Mouse (Mus musculus): ENCODE data around the gene Hoxd9. TPM values are rescaled to one million over a fixed set of nuclear protein-coding genes. Genes with fewer than 3 reads are reported as not detected.

The Hoxd9 gene
- total and polyA plus RNA-seq, 3 experiments = not detected

GRCm38 (mm10) chr2:74694066-74694465, 3.5 kb upstream of the Hoxd9 start (continued):
- no peak for TF ChIP-seq USF2 (conservative IDR thresholded peaks at IDR 0.05; ENCODE audit: low read depth, low read length)
- TF ChIP-seq SIN3A (IDR thresholded peaks at IDR 0.05; ENCODE audit: low read length) = no peak
- no peak for TF ChIP-seq NRF1 (IDR thresholded peaks at IDR 0.05; ENCODE audit: low read depth, low read length)
- no peak for TF ChIP-seq USF1 (IDR thresholded peaks at IDR 0.05; ENCODE audit: low read depth, low read length)
- TF ChIP-seq ZC3H11A (IDR thresholded peaks at IDR 0.05; ENCODE audit: low read depth, low read length) = no peak
- TF ChIP-seq RAD21 (IDR thresholded peaks at IDR 0.05; ENCODE audit: low read depth, low read length) = peak; percentile 27
- TF ChIP-seq E2F4 (IDR thresholded peaks at IDR 0.05; ENCODE audit: insufficient replicate concordance, low read depth, low read length) = no peak
- TF ChIP-seq ETS1 (conservative IDR thresholded peaks at IDR 0.05; ENCODE audit: low read depth, low read length) = no peak
- no peak for TF ChIP-seq MYC (IDR thresholded peaks at IDR 0.05; ENCODE audit: low read depth, low read length)
- no peak for TF ChIP-seq POLR2A (IDR thresholded peaks at IDR 0.05; ENCODE audit: low read depth, low read length)
- TF ChIP-seq KAT2A (IDR thresholded peaks at IDR 0.05; ENCODE audit: insufficient replicate concordance, low read length) = no peak

GRCm38 (mm10) chr2:74695383-74695782, 2.1 kb upstream of the Hoxd9 start:
- in situ Hi-C loops (cut with MboI; ENCODE audit: low pct_ligation_motif_present, low pct_unique_long_range_greater_than_20kb, low sequenced_read_pairs) = loop anchor here (10.0 to 25.0 kb wide), 2 partner anchors 449 to 617 kb away; no protein-coding TSS in a partner anchor
- DNase-seq (ENCODE audit: extremely low read depth) = no peak
- no peaks in the 10 kb centered on the region for H3K36me3 ChIP-seq (replicated peaks in 1 of 2; ENCODE audit: control insufficient read depth in 1 of 2, insufficient read depth in 1 of 2, low read length in 1 of 2)
- no peak overlapping the region for H3K9ac ChIP-seq (ENCODE audit: insufficient read depth, low read depth)
- no peaks in the 10 kb centered on the region for H3K4me1 ChIP-seq (ENCODE audit: control insufficient read depth in 1 of 2, insufficient read depth in 2 of 2)
- no peaks in the 10 kb centered on the region for H3K79me2 ChIP-seq (replicated peaks; ENCODE audit: control insufficient read depth, extremely low read depth, insufficient read depth, poor library complexity, severe bottlenecking)
- no peak overlapping the region for H3K4me2 ChIP-seq (ENCODE audit: insufficient read depth, low read depth, poor library complexity, severe bottlenecking)
- H3K9me3 ChIP-seq (replicated peaks; ENCODE audit: low read length) = peaks cover 24% of the 10 kb centered on the region
- H3K27ac ChIP-seq (ENCODE audit: insufficient read depth, low read depth) = no peak overlapping the region
- dilution Hi-C loops (cut with MboI; ENCODE audit: extremely low pct_ligation_motif_present, extremely low pct_unique_long_range_greater_than_20kb, low sequenced_read_pairs) = no loop called here
- H3K27me3 ChIP-seq (replicated peaks) = no peaks in the 10 kb centered on the region
- H3K4me3 ChIP-seq (replicated peaks in 1 of 3; ENCODE audit: low read depth in 2 of 3, low read length in 2 of 3, poor library complexity in 1 of 3) = no peak overlapping the region
- TF ChIP-seq RAD21 (IDR thresholded peaks at IDR 0.05; ENCODE audit: low read depth, low read length) (no peak), ZMIZ1 (IDR thresholded peaks at IDR 0.05; ENCODE audit: low read depth, low read length) (no peak), IRF4 (IDR thresholded peaks at IDR 0.05; ENCODE audit: low read depth, low read length) (no peak), ZKSCAN1 (IDR thresholded peaks at IDR 0.05; ENCODE audit: borderline replicate concordance, low read depth, low read length) (no peak), SMC3 (IDR thresholded peaks at IDR 0.05; ENCODE audit: low read depth, low read length) (no peak), RCOR1 (conservative IDR thresholded peaks at IDR 0.05; ENCODE audit: low read depth, low read length) (no peak), CTCF (conservative IDR thresholded peaks at IDR 0.05 in 1 of 2, IDR thresholded peaks at IDR 0.05 in 1 of 2; ENCODE audit: low read depth in 2 of 2, low read length in 2 of 2) (no peak), ELF1 (IDR thresholded peaks at IDR 0.05; ENCODE audit: low read depth, low read length) (no peak), ZC3H11A (IDR thresholded peaks at IDR 0.05; ENCODE audit: low read depth, low read length) (no peak), USF2 (conservative IDR thresholded peaks at IDR 0.05; ENCODE audit: low read depth, low read length) (no peak), PAX5 (IDR thresholded peaks at IDR 0.05; ENCODE audit: low read length) (no peak), JUN (IDR thresholded peaks at IDR 0.05; ENCODE audit: insufficient read depth, low read depth, low read length) (no peak), GABPA (IDR thresholded peaks at IDR 0.05; ENCODE audit: insufficient replicate concordance, low read depth, low read length) (no peak)

All from CH12.LX (cell line).